Mouse (Mus musculus) CD4-positive naive resting alpha-beta T cell, adult 57 days (primary cell): ENCODE data around the gene Tmem91. TPM values are rescaled to one million over a fixed set of nuclear protein-coding genes. Genes with fewer than 3 reads are reported as not detected.

Experiments used
- total RNA-seq: library from RNA; stranded (reverse); gene quantifications from one replicate; pipeline ENCODE4 v1.2.4, GENCODE M21; 2023

The Tmem91 gene
- total RNA-seq: not detected

GRCm38 (mm10) chr7:25674719-25675300, at the start of gene Tmem91:
Gene Tmem91, minus strand, starts transcription at chr7:25675166.

DNA sequence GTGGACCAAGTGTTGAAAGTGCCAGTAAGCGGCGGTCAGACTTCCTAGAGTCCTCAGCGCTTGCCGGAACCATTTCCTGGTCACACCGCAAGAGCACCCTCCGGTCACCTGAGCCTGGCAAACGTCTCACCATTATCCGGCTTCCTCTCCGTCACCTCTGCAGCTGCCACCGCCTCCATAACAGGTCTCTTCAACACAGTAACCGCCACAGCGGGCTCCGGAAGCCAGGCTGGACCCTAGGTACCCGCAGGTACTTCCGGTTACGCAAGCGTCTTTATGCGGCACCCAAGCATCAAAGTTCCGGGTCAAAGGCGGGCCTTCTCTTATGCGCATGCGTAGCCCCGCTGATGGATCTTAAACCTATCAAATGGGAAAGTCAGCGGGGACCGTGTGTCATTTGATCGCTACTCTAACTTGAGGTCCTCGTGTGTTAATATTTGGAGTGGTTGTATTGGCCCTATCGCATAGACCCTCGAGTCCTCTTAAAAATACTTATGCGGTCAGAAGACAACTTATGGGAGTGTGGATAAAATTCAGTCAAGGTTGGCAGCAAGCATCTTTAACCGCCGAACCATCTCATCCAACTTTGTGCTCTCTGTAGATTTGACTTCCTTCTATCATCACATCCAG, 43.9 kb upstream of the Tmem91 start, which contains the start of gene Ccdc97:
Gene Ccdc97, minus strand, starts transcription at position 301 of the 630 bp plus-strand sequence.

DNA sequence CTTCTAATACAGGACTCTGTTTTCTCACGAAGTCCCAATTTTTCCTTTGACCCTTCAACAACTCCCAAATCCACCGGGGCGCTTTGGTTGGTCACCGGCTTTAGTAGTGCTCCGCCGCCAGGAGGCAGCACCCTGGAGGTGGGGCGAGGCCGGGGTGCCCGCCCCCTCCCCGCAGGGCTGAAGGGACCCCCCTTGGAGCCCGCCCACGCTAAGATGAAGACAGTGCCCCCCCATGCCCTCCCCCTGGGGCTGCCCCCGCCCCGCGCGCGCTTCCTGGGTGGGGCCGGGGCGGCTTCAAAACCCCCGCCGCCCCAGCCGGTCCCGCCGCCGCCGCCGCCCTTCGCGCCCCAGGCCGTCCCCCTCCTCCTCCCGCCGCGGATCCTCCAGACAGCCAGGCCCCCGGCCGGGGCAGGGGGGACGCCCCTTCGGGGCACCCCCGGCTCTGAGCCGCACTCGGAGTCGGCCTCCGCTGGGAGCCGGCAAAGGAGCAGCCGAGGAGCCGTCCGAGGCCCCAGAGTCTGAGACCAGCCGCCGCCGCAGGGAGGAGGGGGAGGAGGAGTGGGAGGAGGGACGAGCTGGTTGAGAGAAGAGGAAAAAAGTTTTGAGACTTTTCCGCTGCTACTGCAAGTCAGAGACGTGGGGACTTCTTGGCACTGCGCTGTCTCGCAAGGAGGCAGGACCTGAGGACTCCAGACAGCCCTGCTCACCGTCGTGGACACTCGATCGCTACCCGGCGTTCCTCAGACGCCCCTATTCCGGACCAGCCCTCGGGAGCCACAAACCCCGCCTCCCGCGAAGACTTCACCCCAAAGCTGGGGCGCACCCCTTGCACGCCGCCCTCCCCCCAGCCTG, 11.9 kb upstream of the Tmem91 start, which contains the start of gene Tgfb1:
Gene Tgfb1, plus strand, starts transcription at position 323 of the 852 bp plus-strand sequence.

GRCm38 (mm10) chr7:25680514-25681258, 5.7 kb upstream of the Tmem91 start, which contains the start of gene B9d2:
Gene B9d2, plus strand, starts transcription at chr7:25680780.

DNA sequence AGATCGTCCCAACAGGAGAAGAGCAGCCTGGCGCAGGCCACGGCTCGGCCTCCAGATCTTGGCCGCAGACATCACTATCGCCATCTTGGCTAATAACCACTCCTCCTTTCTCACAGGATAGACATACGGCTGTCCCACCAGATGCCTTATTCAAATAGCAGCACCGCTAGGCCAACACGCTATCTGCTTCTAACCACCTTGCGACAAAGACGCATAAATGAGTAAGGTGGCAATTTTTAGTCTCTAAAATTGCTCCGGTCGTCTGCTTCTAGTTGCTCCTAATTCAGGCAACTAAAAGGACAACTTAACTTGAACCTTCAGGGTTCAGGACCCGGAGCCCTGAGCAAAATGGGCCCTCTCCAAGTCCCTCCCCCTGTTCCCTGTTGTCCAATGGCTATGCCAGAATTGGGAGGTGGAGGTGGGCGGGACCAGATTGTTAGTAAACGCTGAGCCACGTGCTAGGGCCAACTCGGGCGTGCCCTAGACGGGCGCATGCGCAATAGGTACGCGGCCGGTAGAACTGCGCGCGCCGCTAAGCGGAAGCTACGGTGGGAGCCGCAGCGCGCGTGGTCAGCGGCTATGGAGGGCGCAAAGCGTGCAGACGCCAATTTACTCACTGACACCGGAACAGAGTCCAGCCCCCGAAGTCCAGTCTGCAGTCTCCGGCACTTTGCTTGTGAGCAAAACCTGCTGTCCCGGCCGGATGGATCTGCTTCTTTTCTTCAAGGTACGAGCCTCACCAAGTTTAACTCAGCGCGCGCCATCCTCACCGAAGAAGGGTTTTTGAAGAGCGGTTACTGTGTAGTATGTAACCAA, 16.1 kb downstream of the Tmem91 start, which contains the start of the genes Bckdha and Exosc5:
Gene Bckdha, minus strand, starts transcription at position 325 of the 816 bp plus-strand sequence.
Gene Exosc5, plus strand, starts transcription at position 508 of the 816 bp plus-strand sequence.

DNA sequence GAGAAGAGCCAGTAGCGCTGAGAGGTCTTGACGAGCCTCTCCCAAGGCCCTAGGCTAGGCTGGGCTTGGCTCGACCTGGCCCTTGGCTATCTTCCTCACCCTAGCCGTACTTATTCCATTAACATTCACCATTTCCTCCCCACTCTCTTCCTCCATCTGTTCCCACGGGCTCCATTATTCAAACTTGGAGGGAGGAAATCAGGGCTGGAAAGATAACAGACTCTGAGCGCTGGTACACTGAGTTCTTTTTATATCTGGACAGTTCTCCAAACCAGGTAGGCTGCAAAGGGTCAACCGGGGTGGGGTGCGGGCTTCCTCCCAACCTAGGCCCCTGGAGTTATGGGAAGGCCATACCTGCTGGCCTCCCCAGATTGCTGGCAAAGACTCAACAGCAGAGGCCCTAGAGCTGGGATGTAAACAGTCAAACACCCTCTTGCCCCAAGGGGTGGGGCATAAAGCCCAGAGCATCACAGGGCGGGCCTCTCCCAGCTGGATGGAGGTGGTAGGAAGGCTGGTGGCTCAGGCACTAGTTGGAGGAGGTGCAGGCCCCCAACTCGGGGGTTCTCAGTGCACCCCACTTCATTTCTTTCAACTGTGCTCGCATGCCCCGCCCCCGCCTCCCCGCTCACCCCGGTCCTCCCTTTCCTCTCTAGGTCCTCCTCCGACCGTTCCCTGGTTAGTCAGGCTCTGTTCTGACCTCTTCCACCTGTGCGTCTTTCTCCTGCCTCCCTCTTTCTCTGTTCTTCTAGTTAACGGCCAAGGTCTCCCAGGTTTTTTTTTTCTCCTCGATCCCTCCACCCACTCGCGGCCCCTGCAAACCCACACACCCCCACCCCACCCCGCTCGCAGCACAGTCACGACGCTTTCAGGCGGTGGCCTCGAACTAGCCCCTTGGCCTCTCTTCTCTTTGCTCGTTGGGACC, 48.2 kb downstream of the Tmem91 start, which contains the start of gene B3gnt8:
Gene B3gnt8, plus strand, starts transcription at position 146 of the 922 bp plus-strand sequence.

Other genes starting within 250 kb of the Tmem91 start
- 2.2 TPM for gene Ceacam1, start 197.6 kb downstream of the Tmem91 start, total RNA-seq
- not detected for gene Ceacam2, start 135.3 kb downstream of the Tmem91 start, total RNA-seq
- not detected for gene Erich4, start 59.3 kb downstream of the Tmem91 start, total RNA-seq
- 67.2 TPM for gene Dmac2, start 55.8 kb downstream of the Tmem91 start, total RNA-seq
- gene B3gnt8, start 48.5 kb downstream of the Tmem91 start, total RNA-seq: 0.68 TPM
- gene Bckdha, start 16.2 kb downstream of the Tmem91 start, total RNA-seq: 22.5 TPM
- gene Exosc5, start 16.0 kb downstream of the Tmem91 start, total RNA-seq: 61.9 TPM
- gene B9d2, start 5.6 kb upstream of the Tmem91 start, total RNA-seq: 31.5 TPM
- gene Tgfb1, start 11.8 kb upstream of the Tmem91 start, total RNA-seq: 147 TPM
- 106 TPM for gene Ccdc97, start 43.9 kb upstream of the Tmem91 start, total RNA-seq
- gene Hnrnpul1, start 79.6 kb upstream of the Tmem91 start, total RNA-seq: 219 TPM
- 7.1 TPM for gene Axl, start 113.5 kb upstream of the Tmem91 start, total RNA-seq
- gene Cyp2s1, start 141.7 kb upstream of the Tmem91 start, total RNA-seq: 11.1 TPM
- gene Cyp2b10, start 222.5 kb upstream of the Tmem91 start, total RNA-seq: not detected